Mouse (Mus musculus) MEL-GATA-1-ER (cell line): ENCODE data around the gene Map3k20.

Experiments
- DNase-seq: peaks from one replicate; pipeline ENCODE4 v3.0.0-alpha.2; 2012; ENCODE audit warnings: low read depth; ENCODE audit errors: extremely low read depth

Map3k20 gene

GRCm38 (mm10) chr2:72278247-72278873, 7.1 kb upstream of the Map3k20 start:
- no peak for DNase-seq

GRCm38 (mm10) chr2:72280524-72280923, 4.9 kb upstream of the Map3k20 start:
- DNase-seq: no peak

- no peak for DNase-seq
These were observed 3.5 kb upstream of the Map3k20 start for GRCm38 (mm10) chr2:72281971-72282370.

- DNase-seq: no peak
These were observed 2.7 kb upstream of the Map3k20 start for GRCm38 (mm10) chr2:72282733-72283132.

GRCm38 (mm10) chr2:72284689-72285088, 748 bp upstream of the Map3k20 start:
- no peak for DNase-seq

- DNase-seq: peak; percentile 74
These were observed 638 bp downstream of the Map3k20 start for GRCm38 (mm10) chr2:72285888-72286661.

- DNase-seq: peak; percentile 92
These were observed 1.7 kb downstream of the Map3k20 start for GRCm38 (mm10) chr2:72287142-72287541.

- DNase-seq: no peak
These were observed 3.6 kb downstream of the Map3k20 start for GRCm38 (mm10) chr2:72288932-72289534.

GRCm38 (mm10) chr2:72291103-72291502, 5.7 kb downstream of the Map3k20 start:
- no peak for DNase-seq

- no peak for DNase-seq
These were observed 7.1 kb downstream of the Map3k20 start for GRCm38 (mm10) chr2:72292573-72292972.

- DNase-seq: no peak
These were observed 9.6 kb downstream of the Map3k20 start for GRCm38 (mm10) chr2:72294994-72295393.

GRCm38 (mm10) chr2:72296984-72297715, 11.7 kb downstream of the Map3k20 start:
- no peak for DNase-seq

- no peak for DNase-seq
These were observed 12.3 kb downstream of the Map3k20 start for GRCm38 (mm10) chr2:72297716-72298082.

- DNase-seq: no peak
These were observed 13.0 kb downstream of the Map3k20 start for GRCm38 (mm10) chr2:72298406-72298805.

- DNase-seq: no peak
These were observed 15.9 kb downstream of the Map3k20 start for GRCm38 (mm10) chr2:72301194-72301916.

- no peak for DNase-seq
These were observed 20.3 kb downstream of the Map3k20 start for GRCm38 (mm10) chr2:72305738-72306137.

GRCm38 (mm10) chr2:72308351-72308750, 22.9 kb downstream of the Map3k20 start:
- DNase-seq: no peak

GRCm38 (mm10) chr2:72308981-72309380, 23.5 kb downstream of the Map3k20 start:
- no peak for DNase-seq

GRCm38 (mm10) chr2:72311486-72311885, 26.0 kb downstream of the Map3k20 start:
- no peak for DNase-seq

- DNase-seq: no peak
These were observed 27.9 kb downstream of the Map3k20 start for GRCm38 (mm10) chr2:72313312-72313711.

GRCm38 (mm10) chr2:72318421-72318820, 33.0 kb downstream of the Map3k20 start:
- no peak for DNase-seq
